Mouse (Mus musculus) macrophage (primary cell): ENCODE data around the gene Alox5ap. TPM values are rescaled to one million over a fixed set of nuclear protein-coding genes. Genes with fewer than 3 reads are reported as not detected.

ENCODE experiments used
- H3K27ac ChIP-seq: fragments of 350-480 bp; formaldehyde crosslinking; 2 replicates; pipeline ENCODE4 v1.9.0; 2021
- H3K36me3 ChIP-seq: fragments of 350-480 bp; formaldehyde crosslinking; 2 replicates; pipeline ENCODE4 v1.9.0; 2021; ENCODE audit errors: inconsistent target
- H3K4me3 ChIP-seq: fragments of 350-480 bp; formaldehyde crosslinking; 2 replicates; pipeline ENCODE4 v1.9.0; 2021; ENCODE audit errors: inconsistent target
- H3K79me2 ChIP-seq: fragments of 350-480 bp; formaldehyde crosslinking; 2 replicates; pipeline ENCODE4 v1.9.0; 2021; ENCODE audit errors: inconsistent target
- WGBS: methylation state at CpG from one replicate; pipeline ENCODE4 v1.1.7; 2026; ENCODE audit warnings: inconsistent platforms; ENCODE audit not compliant: missing documents; 5-methylcytosine and 5-hydroxymethylcytosine counted together
- polyA plus RNA-seq: library from polyadenylated mRNA; stranded (reverse); fragments of 250-400 nt; gene quantifications from 3 replicates; pipeline ENCODE4 v1.2.4, GENCODE M21; 2018; ENCODE audit warnings: inconsistent platforms

Alox5ap gene
- polyA plus RNA-seq, 1 experiment from 2014 or later = 206 TPM

- H3K36me3 ChIP-seq = peaks cover 43% of the 10 kb centered on the region
- no peak overlapping the region for H3K4me3 ChIP-seq
- H3K79me2 ChIP-seq = peaks cover 78% of the 10 kb centered on the region
- 6% methylated on average over 15 of the region's 15 CpGs for WGBS
- H3K27ac ChIP-seq = peak overlapping the region; percentile 93
These were observed 10.0 kb downstream of the Alox5ap start for GRCm38 (mm10) chr5:149274390-149275104.

- Histone ChIP-seq H3K79me2 (peaks cover 78% of the 10 kb centered on the region), H3K4me3 (no peak overlapping the region), H3K27ac (peak overlapping the region; percentile 93), H3K36me3 (peaks cover 49% of the 10 kb centered on the region)
- 90% methylated on average over 1 of the region's 1 CpGs for WGBS
These were observed 10.5 kb downstream of the Alox5ap start for GRCm38 (mm10) chr5:149275105-149275494.

GRCm38 (mm10) chr5:149277529-149277928, 13.0 kb downstream of the Alox5ap start:
- Histone ChIP-seq H3K27ac (no peak overlapping the region), H3K79me2 (peaks cover 82% of the 10 kb centered on the region), H3K36me3 (peaks cover 64% of the 10 kb centered on the region), H3K4me3 (no peak overlapping the region)
- WGBS = 93% methylated on average over 5 of the region's 5 CpGs

- Histone ChIP-seq H3K79me2 (peaks cover 82% of the 10 kb centered on the region), H3K4me3 (no peak overlapping the region), H3K36me3 (peaks cover 67% of the 10 kb centered on the region), H3K27ac (no peak overlapping the region)
- 98% methylated on average over 22 of the region's 22 CpGs for WGBS
These were observed 14.8 kb downstream of the Alox5ap start for GRCm38 (mm10) chr5:149279273-149279844.

GRCm38 (mm10) chr5:149283009-149283408, 18.4 kb downstream of the Alox5ap start:
- 92% methylated on average over 2 of the region's 2 CpGs for WGBS
- Histone ChIP-seq H3K36me3 (peaks cover 80% of the 10 kb centered on the region), H3K4me3 (no peak overlapping the region), H3K79me2 (peaks cover 69% of the 10 kb centered on the region), H3K27ac (no peak overlapping the region)

GRCm38 (mm10) chr5:149283821-149284220, 19.3 kb downstream of the Alox5ap start:
- H3K27ac ChIP-seq = peak overlapping the region; percentile 68
- peaks cover 61% of the 10 kb centered on the region for H3K79me2 ChIP-seq
- peaks cover 77% of the 10 kb centered on the region for H3K36me3 ChIP-seq
- H3K4me3 ChIP-seq = no peak overlapping the region

GRCm38 (mm10) chr5:149286021-149286420, 21.5 kb downstream of the Alox5ap start:
- Histone ChIP-seq H3K27ac (peak overlapping the region; percentile 68), H3K4me3 (no peak overlapping the region), H3K79me2 (peaks cover 39% of the 10 kb centered on the region), H3K36me3 (peaks cover 76% of the 10 kb centered on the region)
- WGBS = 73% methylated on average over 7 of the region's 7 CpGs

- 92% methylated on average over 38 of the region's 41 CpGs for WGBS
- Histone ChIP-seq H3K4me3 (no peak overlapping the region), H3K79me2 (peaks cover 29% of the 10 kb centered on the region), H3K36me3 (peaks cover 76% of the 10 kb centered on the region), H3K27ac (no peak overlapping the region)
These were observed 22.8 kb downstream of the Alox5ap start for GRCm38 (mm10) chr5:149287148-149288038.

GRCm38 (mm10) chr5:149291266-149291665, 26.7 kb downstream of the Alox5ap start:
- H3K36me3 ChIP-seq = peaks cover 95% of the 10 kb centered on the region
- peaks cover 7% of the 10 kb centered on the region for H3K79me2 ChIP-seq
- H3K27ac ChIP-seq = no peak overlapping the region
- 96% methylated on average over 5 of the region's 5 CpGs for WGBS
- no peak overlapping the region for H3K4me3 ChIP-seq

GRCm38 (mm10) chr5:149293071-149293470, 28.5 kb downstream of the Alox5ap start:
- no peak overlapping the region for H3K4me3 ChIP-seq

GRCm38 (mm10) chr5:149296808-149297207, 32.2 kb downstream of the Alox5ap start:
- H3K4me3 ChIP-seq = no peak overlapping the region
- H3K79me2 ChIP-seq = peaks cover 3% of the 10 kb centered on the region; the same call in 1 of the 2 replicates
- H3K36me3 ChIP-seq = peaks cover 54% of the 10 kb centered on the region
- 98% methylated on average over 6 of the region's 6 CpGs for WGBS
- H3K27ac ChIP-seq = no peak overlapping the region

More at GRCm38 (mm10) chr5:149293071-149293470, 28.5 kb downstream of the Alox5ap start:
- Histone ChIP-seq H3K36me3 (peaks cover 87% of the 10 kb centered on the region), H3K79me2 (peaks cover 3% of the 10 kb centered on the region), H3K27ac (no peak overlapping the region)
- 87% methylated on average over 4 of the region's 4 CpGs for WGBS

- H3K36me3 ChIP-seq = peaks cover 48% of the 10 kb centered on the region
- H3K4me3 ChIP-seq = no peak overlapping the region
- no peak overlapping the region for H3K27ac ChIP-seq
- no peaks in the 10 kb centered on the region for H3K79me2 ChIP-seq
- WGBS = 84% methylated on average over 2 of the region's 2 CpGs
These were observed 32.9 kb downstream of the Alox5ap start for GRCm38 (mm10) chr5:149297464-149297863.

GRCm38 (mm10) chr5:149298234-149298633, 33.7 kb downstream of the Alox5ap start:
- WGBS = 75% methylated on average over 4 of the region's 4 CpGs
- Histone ChIP-seq H3K36me3 (peaks cover 40% of the 10 kb centered on the region), H3K27ac (no peak overlapping the region), H3K4me3 (no peak overlapping the region), H3K79me2 (no peaks in the 10 kb centered on the region)

GRCm38 (mm10) chr5:149312884-149313652, 48.5 kb downstream of the Alox5ap start:
- H3K27ac ChIP-seq = no peak overlapping the region
- H3K4me3 ChIP-seq = no peak overlapping the region
- H3K79me2 ChIP-seq = no peaks in the 10 kb centered on the region
- 0 out of 2 replicates have a peak, but pooled peaks cover 5% of the 10 kb centered on the region for H3K36me3 ChIP-seq
- WGBS = 81% methylated on average over 23 of the region's 23 CpGs
